Mouse (Mus musculus): Measurements from ENCODE around the gene 1700123O20Rik. TPM values are rescaled to one million over a fixed set of nuclear protein-coding genes. Genes with fewer than 3 reads are reported as not detected.
A peak's percentile ranks its signal among the peaks of the same experiment; 100 is the strongest.

1700123O20Rik gene
- polyA plus RNA-seq, 1 experiment from 2014 or later, result 40.2 TPM

DNA sequence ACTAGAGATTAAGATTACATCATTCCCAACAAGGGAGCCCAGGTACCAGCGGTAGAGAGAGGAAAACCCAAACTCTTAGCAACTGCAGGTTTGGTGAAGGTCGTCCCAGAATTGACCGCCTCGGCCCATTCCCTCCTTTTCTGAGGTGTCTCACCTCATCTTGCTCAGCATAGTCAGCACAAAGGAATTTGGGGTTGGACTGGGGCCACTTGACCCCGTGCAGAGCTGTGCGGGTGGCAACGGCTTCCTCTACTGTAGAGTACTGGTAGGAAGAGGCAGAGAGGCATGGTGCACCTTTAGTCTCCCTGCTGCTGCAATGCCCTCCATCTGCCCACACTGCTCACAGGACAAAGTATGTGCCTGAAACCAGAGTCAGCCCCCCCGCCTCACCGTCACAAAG is 41.7 kb upstream of the 1700123O20Rik start:
- no peak overlapping the region for H3K4me3 ChIP-seq (ENCODE audit: low read depth, low read length)
- peaks cover 59% of the 10 kb centered on the region for H3K36me3 ChIP-seq (ENCODE audit: control insufficient read depth, insufficient read depth)
- no peaks in the 10 kb centered on the region for H3K9me3 ChIP-seq (replicated peaks; ENCODE audit: control insufficient read depth, low read length)
- 88% methylated on average over 9 of the region's 9 CpGs for WGBS (ENCODE audit: insufficient replicate concordance)
- no peak overlapping the region for H3K27ac ChIP-seq (ENCODE audit: low read length)
- no peak overlapping the region for H3K4me2 ChIP-seq (ENCODE audit: low read depth, low read length)
- peaks cover 15% of the 10 kb centered on the region for H3K27me3 ChIP-seq (ENCODE audit: control insufficient read depth, insufficient read depth, low read depth, low read length)
- ATAC-seq (ENCODE audit: low read depth), result no peak
- peaks cover 7% of the 10 kb centered on the region; the same call in 1 of the 2 replicates for H3K4me1 ChIP-seq (ENCODE audit: control insufficient read depth, low read depth, low read length)
- no peak overlapping the region for H3K9ac ChIP-seq (ENCODE audit: low read depth, low read length)

- Histone ChIP-seq H3K27ac (ENCODE audit: low read length) (no peak overlapping the region), H3K27me3 (ENCODE audit: control insufficient read depth, insufficient read depth, low read depth, low read length) (no peaks in the 10 kb centered on the region), H3K4me3 (ENCODE audit: low read depth, low read length) (no peak overlapping the region), H3K9me3 (replicated peaks; ENCODE audit: control insufficient read depth, low read length) (no peaks in the 10 kb centered on the region), H3K4me1 (ENCODE audit: control insufficient read depth, low read depth, low read length) (peaks cover 5% of the 10 kb centered on the region; the same call in 1 of the 2 replicates), H3K9ac (ENCODE audit: low read depth, low read length) (no peak overlapping the region), H3K4me2 (ENCODE audit: low read depth, low read length) (no peak overlapping the region), H3K36me3 (ENCODE audit: control insufficient read depth, insufficient read depth) (peaks cover 77% of the 10 kb centered on the region)
- 94% methylated on average over 17 of the region's 17 CpGs for WGBS (ENCODE audit: insufficient replicate concordance)
- ATAC-seq (ENCODE audit: low read depth), result no peak
Observed at GRCm38 (mm10) chr14:54646455-54646854, 39.6 kb upstream of the 1700123O20Rik start.

DNA sequence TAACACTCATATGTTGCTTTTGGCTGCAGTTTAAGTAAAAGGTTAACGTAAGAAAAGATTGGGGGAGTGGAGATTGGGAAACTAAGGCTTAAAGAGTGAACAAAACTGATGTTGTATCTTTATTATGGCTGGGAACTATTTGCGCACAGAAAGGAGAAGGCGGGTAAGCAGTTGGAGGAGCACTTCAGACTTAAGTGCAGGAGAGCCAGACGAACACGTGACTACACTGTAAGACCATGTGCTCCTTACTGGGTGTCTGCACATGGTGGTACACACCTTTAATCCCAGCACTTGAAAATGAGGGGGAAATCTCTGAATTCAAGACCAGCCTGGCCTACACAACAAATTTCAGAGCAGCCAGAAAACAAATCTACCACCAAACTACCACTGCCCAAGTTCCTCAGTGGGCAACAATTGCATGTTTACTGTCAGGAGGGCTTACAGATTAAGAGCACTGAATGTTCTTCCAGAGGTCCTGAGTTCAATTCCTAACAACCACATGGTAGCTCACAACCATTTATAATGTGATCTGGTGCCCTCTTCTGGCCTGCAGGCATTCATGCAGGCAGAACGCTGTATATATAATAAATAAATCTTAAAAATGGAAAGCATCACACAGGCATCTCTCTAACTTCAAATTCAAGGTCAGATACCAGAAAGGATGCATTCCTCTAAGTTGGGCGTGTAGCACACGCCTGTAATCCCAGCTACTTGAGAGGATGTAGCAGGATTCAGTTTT is 38.9 kb upstream of the 1700123O20Rik start:
- 93% methylated on average over 8 of the region's 8 CpGs for WGBS (ENCODE audit: insufficient replicate concordance)
- H3K4me1 ChIP-seq (ENCODE audit: control insufficient read depth, low read depth, low read length), result peaks cover 9% of the 10 kb centered on the region
- no peak for ATAC-seq (ENCODE audit: low read depth)
- peaks cover 79% of the 10 kb centered on the region for H3K36me3 ChIP-seq (ENCODE audit: control insufficient read depth, insufficient read depth)
- no peaks in the 10 kb centered on the region for H3K9me3 ChIP-seq (replicated peaks; ENCODE audit: control insufficient read depth, low read length)
- no peaks in the 10 kb centered on the region for H3K27me3 ChIP-seq (ENCODE audit: control insufficient read depth, insufficient read depth, low read depth, low read length)
- H3K27ac ChIP-seq (ENCODE audit: low read length), result no peak overlapping the region
- H3K4me2 ChIP-seq (ENCODE audit: low read depth, low read length), result no peak overlapping the region
- no peak overlapping the region for H3K4me3 ChIP-seq (ENCODE audit: low read depth, low read length)
- no peak overlapping the region for H3K9ac ChIP-seq (ENCODE audit: low read depth, low read length)

DNA sequence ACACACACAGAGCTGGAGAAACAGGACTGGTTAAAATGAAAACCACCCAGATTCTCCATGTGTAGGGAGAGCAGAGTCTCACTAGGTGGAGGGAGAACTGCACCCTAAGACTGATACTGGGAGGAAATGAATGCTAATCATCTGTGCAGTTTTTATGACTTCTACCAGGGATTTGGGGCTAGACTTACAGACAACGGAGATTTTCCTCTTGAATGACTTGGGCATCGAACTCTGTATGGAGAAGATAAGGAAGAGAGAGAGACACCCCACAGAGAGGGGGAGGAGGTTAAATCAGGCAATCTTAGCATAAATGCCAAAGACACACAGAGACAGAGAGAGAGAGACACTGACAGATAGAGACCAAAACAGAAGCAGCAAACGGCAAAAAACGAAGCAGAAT is 38.1 kb upstream of the 1700123O20Rik start:
- H3K9ac ChIP-seq (ENCODE audit: low read depth, low read length), result no peak overlapping the region
- peaks cover 16% of the 10 kb centered on the region for H3K4me1 ChIP-seq (ENCODE audit: control insufficient read depth, low read depth, low read length)
- H3K36me3 ChIP-seq (ENCODE audit: control insufficient read depth, insufficient read depth), result peaks cover 72% of the 10 kb centered on the region
- no peak overlapping the region for H3K4me3 ChIP-seq (ENCODE audit: low read depth, low read length)
- H3K27me3 ChIP-seq (ENCODE audit: control insufficient read depth, insufficient read depth, low read depth, low read length), result no peaks in the 10 kb centered on the region
- ATAC-seq (ENCODE audit: low read depth), result no peak
- no peak overlapping the region for H3K27ac ChIP-seq (ENCODE audit: low read length)
- H3K4me2 ChIP-seq (ENCODE audit: low read depth, low read length), result no peak overlapping the region
- H3K9me3 ChIP-seq (replicated peaks; ENCODE audit: control insufficient read depth, low read length), result no peaks in the 10 kb centered on the region
- WGBS (ENCODE audit: insufficient replicate concordance), result 37% methylated on average over 4 of the region's 4 CpGs

DNA sequence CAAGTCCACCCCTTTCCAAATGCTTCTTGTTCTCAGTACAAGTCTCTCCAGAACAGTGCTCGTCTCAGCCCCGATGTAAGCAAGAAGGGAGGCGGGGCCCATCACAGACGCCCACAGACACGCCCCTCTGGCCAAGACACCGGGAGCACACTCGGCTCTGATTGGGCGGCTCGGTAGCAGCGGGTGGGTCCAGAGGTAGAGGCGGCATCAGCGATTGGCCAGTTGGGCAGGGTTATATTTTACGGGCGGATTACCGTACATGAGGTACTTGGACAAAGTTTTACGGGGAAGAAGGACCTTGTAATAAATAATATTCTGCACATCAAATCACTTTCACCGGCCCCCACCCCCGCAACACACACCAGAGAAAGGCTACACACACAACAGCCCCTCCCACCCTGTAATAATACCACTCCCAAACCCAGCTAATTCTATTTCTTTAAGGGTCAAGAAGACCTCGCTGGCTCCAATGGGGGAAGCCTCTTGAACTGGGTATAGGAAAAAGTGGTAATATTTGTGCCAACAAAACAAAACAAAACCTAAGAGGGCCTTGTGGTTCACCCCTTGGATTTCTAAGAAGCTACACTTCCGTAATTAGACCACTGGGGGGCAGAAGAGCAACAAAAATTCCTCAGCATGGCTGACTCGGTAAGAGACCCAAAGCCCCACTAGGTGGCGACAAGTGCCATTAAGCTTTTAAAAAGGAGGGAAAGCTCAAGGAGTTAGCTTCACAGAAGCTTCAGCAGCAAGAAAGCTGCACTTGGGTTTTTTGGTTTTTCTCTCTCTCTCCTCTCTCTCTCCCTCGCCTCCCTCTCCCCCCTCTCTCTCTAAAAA is 35.2 kb upstream of the 1700123O20Rik start:
- no peak overlapping the region for H3K9ac ChIP-seq (ENCODE audit: low read depth, low read length)
- H3K4me2 ChIP-seq (ENCODE audit: low read depth, low read length), result no peak overlapping the region
- no peaks in the 10 kb centered on the region for H3K27me3 ChIP-seq (ENCODE audit: control insufficient read depth, insufficient read depth, low read depth, low read length)
- H3K4me1 ChIP-seq (ENCODE audit: control insufficient read depth, low read depth, low read length), result peaks cover 23% of the 10 kb centered on the region
- peaks cover 50% of the 10 kb centered on the region for H3K36me3 ChIP-seq (ENCODE audit: control insufficient read depth, insufficient read depth)
- H3K27ac ChIP-seq (ENCODE audit: low read length), result no peak overlapping the region
- no peak overlapping the region for H3K4me3 ChIP-seq (ENCODE audit: low read depth, low read length)
- ATAC-seq (ENCODE audit: low read depth), result peak; percentile 54
- WGBS (ENCODE audit: insufficient replicate concordance), result 53% methylated on average over 23 of the region's 23 CpGs
- no peaks in the 10 kb centered on the region for H3K9me3 ChIP-seq (replicated peaks; ENCODE audit: control insufficient read depth, low read length)

- Histone ChIP-seq H3K9me3 (replicated peaks; ENCODE audit: control insufficient read depth, low read length) (no peaks in the 10 kb centered on the region), H3K9ac (ENCODE audit: low read depth, low read length) (no peak overlapping the region), H3K4me2 (ENCODE audit: low read depth, low read length) (no peak overlapping the region), H3K36me3 (ENCODE audit: control insufficient read depth, insufficient read depth) (peaks cover 47% of the 10 kb centered on the region), H3K27ac (ENCODE audit: low read length) (no peak overlapping the region), H3K27me3 (ENCODE audit: control insufficient read depth, insufficient read depth, low read depth, low read length) (no peaks in the 10 kb centered on the region), H3K4me1 (ENCODE audit: control insufficient read depth, low read depth, low read length) (peaks cover 23% of the 10 kb centered on the region), H3K4me3 (ENCODE audit: low read depth, low read length) (no peak overlapping the region)
- no peak for ATAC-seq (ENCODE audit: low read depth)
- WGBS (ENCODE audit: insufficient replicate concordance), result 65% methylated on average over 4 of the region's 4 CpGs
Observed at GRCm38 (mm10) chr14:54651556-54651955, 34.5 kb upstream of the 1700123O20Rik start.

DNA sequence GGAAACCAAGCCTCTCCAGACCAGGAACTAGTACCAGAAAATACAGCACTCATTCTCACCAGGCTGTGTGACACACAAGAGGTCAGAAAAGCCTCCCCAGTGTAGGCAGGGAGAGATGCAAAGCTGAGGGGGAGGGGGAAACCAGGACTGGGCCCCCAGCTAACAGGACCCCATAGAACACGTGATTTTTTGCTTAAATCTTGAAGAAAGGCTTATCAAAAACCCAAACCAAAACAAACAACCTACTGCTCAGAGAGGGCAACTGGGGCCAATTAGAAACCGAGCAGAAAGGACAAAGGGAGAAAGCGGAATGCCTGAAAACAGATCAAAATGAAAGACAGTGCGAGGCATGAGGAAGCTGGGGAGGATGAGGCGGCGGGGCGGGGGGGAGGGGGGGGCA is 33.2 kb upstream of the 1700123O20Rik start:
- 0% methylated on average over 7 of the region's 7 CpGs for WGBS (ENCODE audit: insufficient replicate concordance)
- H3K4me1 ChIP-seq (ENCODE audit: control insufficient read depth, low read depth, low read length), result peaks cover 23% of the 10 kb centered on the region
- H3K9ac ChIP-seq (ENCODE audit: low read depth, low read length), result peak overlapping the region; percentile 77
- ATAC-seq (ENCODE audit: low read depth), result no peak
- H3K27ac ChIP-seq (ENCODE audit: low read length), result no peak overlapping the region; the same call in 1 of the 2 replicates
- peak overlapping the region; percentile 74 for H3K4me3 ChIP-seq (ENCODE audit: low read depth, low read length)
- peaks cover 51% of the 10 kb centered on the region for H3K36me3 ChIP-seq (ENCODE audit: control insufficient read depth, insufficient read depth)
- H3K4me2 ChIP-seq (ENCODE audit: low read depth, low read length), result peak overlapping the region; percentile 71
- no peaks in the 10 kb centered on the region for H3K27me3 ChIP-seq (ENCODE audit: control insufficient read depth, insufficient read depth, low read depth, low read length)
- H3K9me3 ChIP-seq (replicated peaks; ENCODE audit: control insufficient read depth, low read length), result no peaks in the 10 kb centered on the region

- Histone ChIP-seq H3K9me3 (replicated peaks; ENCODE audit: control insufficient read depth, low read length) (no peaks in the 10 kb centered on the region), H3K27ac (ENCODE audit: low read length) (peak overlapping the region; percentile 63), H3K4me3 (ENCODE audit: low read depth, low read length) (peak overlapping the region; percentile 74), H3K36me3 (ENCODE audit: control insufficient read depth, insufficient read depth) (peaks cover 51% of the 10 kb centered on the region), H3K9ac (ENCODE audit: low read depth, low read length) (peak overlapping the region; percentile 77), H3K4me2 (ENCODE audit: low read depth, low read length) (peak overlapping the region; percentile 71), H3K27me3 (ENCODE audit: control insufficient read depth, insufficient read depth, low read depth, low read length) (no peaks in the 10 kb centered on the region), H3K4me1 (ENCODE audit: control insufficient read depth, low read depth, low read length) (peaks cover 23% of the 10 kb centered on the region)
- ATAC-seq (ENCODE audit: low read depth), result peak; percentile 90
- WGBS (ENCODE audit: insufficient replicate concordance), result 1% methylated on average over 12 of the region's 12 CpGs
Observed at GRCm38 (mm10) chr14:54653496-54653895, 32.5 kb upstream of the 1700123O20Rik start.

GRCm38 (mm10) chr14:54660009-54660408 is 26.0 kb upstream of the 1700123O20Rik start:
- H3K9me3 ChIP-seq (replicated peaks; ENCODE audit: control insufficient read depth, low read length), result no peaks in the 10 kb centered on the region
- no peak overlapping the region for H3K4me3 ChIP-seq (ENCODE audit: low read depth, low read length)
- H3K27ac ChIP-seq (ENCODE audit: low read length), result no peak overlapping the region
- no peaks in the 10 kb centered on the region for H3K27me3 ChIP-seq (ENCODE audit: control insufficient read depth, insufficient read depth, low read depth, low read length)
- WGBS (ENCODE audit: insufficient replicate concordance), result 81% methylated on average over 2 of the region's 2 CpGs
- no peak overlapping the region for H3K9ac ChIP-seq (ENCODE audit: low read depth, low read length)
- no peak for ATAC-seq (ENCODE audit: low read depth)
- peaks cover 75% of the 10 kb centered on the region for H3K36me3 ChIP-seq (ENCODE audit: control insufficient read depth, insufficient read depth)
- no peak overlapping the region for H3K4me2 ChIP-seq (ENCODE audit: low read depth, low read length)
- H3K4me1 ChIP-seq (ENCODE audit: control insufficient read depth, low read depth, low read length), result no peaks in the 10 kb centered on the region

Data from liver, embryonic 16.5 days (tissue).